Mouse (Mus musculus) forebrain, embryonic 15.5 days (tissue): ENCODE data around the gene Sephs2. TPM values are rescaled to one million over a fixed set of nuclear protein-coding genes. Genes with fewer than 3 reads are reported as not detected.
"Not testable (repeated sequence)": the region's sequence is repeated elsewhere in the genome, so short reads cannot be mapped to it uniquely, and the experiment has no call there.

ENCODE experiments used
- ATAC-seq: fragments of 200-750 bp; cut with Nextera tagmentation; replicated peaks from 2 replicates; pipeline ENCODE4 v1.8.0; 2017; ENCODE audit warnings: mild to moderate bottlenecking, moderate TSS enrichment, moderate library complexity
- H3K27ac ChIP-seq: fragments of 300-500 bp; sonication (generic); replicated peaks from 2 replicates; pipeline ENCODE4 v1.5.1; 2015; ENCODE audit warnings: mild to moderate bottlenecking, inconsistent platforms
- H3K27me3 ChIP-seq: fragments of 300-500 bp; sonication (generic); 2 replicates; pipeline ENCODE4 v1.6.1; 2015; ENCODE audit warnings: inconsistent platforms
- H3K36me3 ChIP-seq: fragments of 300-500 bp; sonication (generic); 2 replicates; pipeline ENCODE4 v1.6.1; 2015; ENCODE audit warnings: mild to moderate bottlenecking, inconsistent platforms
- H3K4me1 ChIP-seq: fragments of 300-500 bp; sonication (generic); 2 replicates; pipeline ENCODE4 v1.6.1; 2015; ENCODE audit warnings: inconsistent platforms
- H3K4me2 ChIP-seq: fragments of 300-500 bp; sonication (generic); replicated peaks from 2 replicates; pipeline ENCODE4 v1.6.1; 2015; ENCODE audit warnings: mild to moderate bottlenecking, inconsistent platforms
- H3K4me3 ChIP-seq: fragments of 300-500 bp; sonication (generic); 2 replicates; pipeline ENCODE4 v1.5.1; 2015; ENCODE audit warnings: mild to moderate bottlenecking, inconsistent platforms
- H3K9ac ChIP-seq: fragments of 300-500 bp; sonication (generic); replicated peaks from 2 replicates; pipeline ENCODE4 v1.6.1; 2015; ENCODE audit warnings: mild to moderate bottlenecking, inconsistent platforms
- H3K9me3 ChIP-seq: fragments of 300-500 bp; sonication (generic); 2 replicates; pipeline ENCODE4 v1.6.1; 2016; ENCODE audit warnings: inconsistent platforms
- WGBS: fragments of 180-500 bp; shearing (Covaris S2); methylation state at CpG from one replicate; pipeline ENCODE4 v1.1.7; 2015; ENCODE audit warnings: mixed read lengths; 5-methylcytosine and 5-hydroxymethylcytosine counted together
- polyA plus RNA-seq: library from polyadenylated mRNA; unstranded; fragments of >200 nt; fragmentation: Nextera tagmentation; extraction: Ambion mirVana; gene quantifications from 2 replicates; pipeline ENCODE4 v1.2.1, GENCODE M21; 2015

Gene Sephs2
- polyA plus RNA-seq, 1 experiment from 2014 or later = 49.5 TPM

GRCm38 (mm10) chr7:127262218-127262961 lies 11.5 kb downstream of the Sephs2 start:
- Histone ChIP-seq H3K36me3 (no peaks in the 10 kb centered on the region), H3K9me3 (no peaks in the 10 kb centered on the region), H3K4me1 (peaks cover 19% of the 10 kb centered on the region), H3K27me3 (no peaks in the 10 kb centered on the region), H3K4me2 (no peak overlapping the region), H3K4me3 (no peak overlapping the region), H3K9ac (no peak overlapping the region), H3K27ac (no peak overlapping the region)
- WGBS = 82% methylated on average over 10 of the region's 10 CpGs
- no peak for ATAC-seq

- Histone ChIP-seq H3K36me3 (peaks cover 4% of the 10 kb centered on the region; the same call in 1 of the 2 replicates), H3K9ac (peak within 1 kb of the TSS; percentile 64), H3K4me1 (peaks cover 19% of the 10 kb centered on the region), H3K4me2 (peak within 1 kb of the TSS; percentile 77), H3K9me3 (no peaks in the 10 kb centered on the region), H3K27ac (peak within 1 kb of the TSS; percentile 39), H3K27me3 (no peaks in the 10 kb centered on the region), H3K4me3 (peak within 1 kb of the TSS; percentile 70)
- ATAC-seq = peak; percentile 99
- under 1% methylated on average over 50 of the region's 50 CpGs for WGBS
Observed at GRCm38 (mm10) chr7:127260309-127261111, 13.3 kb downstream of the Sephs2 start, which contains the start of gene Dctpp1. Dctpp1 (minus strand) TSS chr7:127260709.

GRCm38 (mm10) chr7:127259186-127259905 lies 14.5 kb downstream of the Sephs2 start:
- Histone ChIP-seq H3K4me3 (peak overlapping the region; percentile 70), H3K36me3 (peaks cover 4% of the 10 kb centered on the region; the same call in 1 of the 2 replicates), H3K4me1 (peaks cover 27% of the 10 kb centered on the region), H3K27ac (no peak overlapping the region), H3K27me3 (no peaks in the 10 kb centered on the region), H3K9me3 (no peaks in the 10 kb centered on the region), H3K9ac (peak overlapping the region; percentile 64), H3K4me2 (peak overlapping the region; percentile 77)
- WGBS = 67% methylated on average over 8 of the region's 8 CpGs
- no peak for ATAC-seq

- no peak overlapping the region for H3K4me2 ChIP-seq
- H3K9ac ChIP-seq = no peak overlapping the region
- H3K4me1 ChIP-seq = peaks cover 34% of the 10 kb centered on the region
- no peaks in the 10 kb centered on the region for H3K9me3 ChIP-seq
- ATAC-seq = no peak
- peaks cover 4% of the 10 kb centered on the region; the same call in 1 of the 2 replicates for H3K36me3 ChIP-seq
- 89% methylated on average over 5 of the region's 5 CpGs for WGBS
- H3K27me3 ChIP-seq = no peaks in the 10 kb centered on the region
- no peak overlapping the region for H3K27ac ChIP-seq
- H3K4me3 ChIP-seq = no peak overlapping the region
Observed at GRCm38 (mm10) chr7:127256518-127256917, 17.3 kb downstream of the Sephs2 start.

DNA sequence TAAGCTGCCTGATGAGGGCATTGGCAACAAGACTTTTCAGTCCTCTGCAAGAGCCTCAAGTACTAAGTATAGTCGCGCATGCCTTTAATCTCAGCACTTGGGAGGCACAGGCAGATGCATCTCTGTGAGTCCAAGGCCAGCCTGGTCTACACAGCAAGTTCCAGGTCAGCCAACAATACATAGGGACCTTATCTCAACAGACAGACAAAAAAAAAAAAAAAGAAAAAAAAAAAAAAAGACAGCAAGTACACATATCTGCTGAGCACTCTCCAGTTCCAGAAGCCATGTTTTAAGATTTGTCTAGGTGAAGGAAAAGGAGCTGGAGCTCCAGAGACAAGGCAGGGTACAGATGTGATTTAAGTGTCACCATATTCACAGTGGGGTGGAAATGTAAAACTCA lies 17.9 kb downstream of the Sephs2 start:
- ATAC-seq = no peak
- no peaks in the 10 kb centered on the region for H3K9me3 ChIP-seq
- H3K27me3 ChIP-seq = no peaks in the 10 kb centered on the region
- WGBS = 96% methylated on average over 2 of the region's 2 CpGs
- no peak overlapping the region for H3K4me3 ChIP-seq
- H3K27ac ChIP-seq = no peak overlapping the region
- H3K4me2 ChIP-seq = no peak overlapping the region
- no peak overlapping the region for H3K9ac ChIP-seq
- peaks cover 4% of the 10 kb centered on the region; the same call in 1 of the 2 replicates for H3K36me3 ChIP-seq
- peaks cover 30% of the 10 kb centered on the region for H3K4me1 ChIP-seq

DNA sequence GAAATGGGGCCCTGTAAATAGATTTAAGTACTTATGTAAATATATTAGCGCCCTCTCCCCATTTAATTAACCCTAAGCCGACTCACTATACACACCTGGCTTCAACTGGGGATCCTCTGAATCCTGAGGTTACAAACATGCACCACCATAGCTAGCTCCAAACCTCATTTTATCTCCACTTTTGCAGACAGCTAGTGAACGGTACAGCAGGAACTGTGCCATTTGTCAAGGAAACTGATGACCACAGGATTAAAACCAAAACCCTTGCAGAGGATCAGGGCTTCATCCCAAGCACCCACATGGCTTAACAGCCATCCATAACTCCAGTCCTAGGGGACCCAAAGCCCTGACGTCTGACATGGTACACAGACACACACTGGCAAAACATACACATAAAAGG lies 18.8 kb downstream of the Sephs2 start:
- Histone ChIP-seq H3K9me3 (no peaks in the 10 kb centered on the region), H3K9ac (peak overlapping the region; percentile 71), H3K4me1 (peaks cover 27% of the 10 kb centered on the region), H3K4me2 (peak overlapping the region; percentile 84), H3K36me3 (peaks cover 4% of the 10 kb centered on the region; the same call in 1 of the 2 replicates), H3K4me3 (peak overlapping the region; percentile 60), H3K27ac (peak overlapping the region; percentile 91), H3K27me3 (no peaks in the 10 kb centered on the region)
- WGBS = 38% methylated on average over 4 of the region's 4 CpGs
- ATAC-seq = no peak

GRCm38 (mm10) chr7:127253821-127254769 lies 19.8 kb downstream of the Sephs2 start:
- peak; percentile 94 for ATAC-seq

GRCm38 (mm10) chr7:127253341-127253740 lies 20.5 kb downstream of the Sephs2 start:
- Histone ChIP-seq H3K9me3 (no peaks in the 10 kb centered on the region), H3K27ac (peak overlapping the region; percentile 91), H3K27me3 (no peaks in the 10 kb centered on the region), H3K9ac (peak overlapping the region; percentile 68), H3K4me1 (peaks cover 15% of the 10 kb centered on the region), H3K36me3 (peaks cover 8% of the 10 kb centered on the region), H3K4me3 (peak overlapping the region; percentile 60), H3K4me2 (peak overlapping the region; percentile 84)
- no peak for ATAC-seq
- WGBS = 80% methylated on average over 6 of the region's 6 CpGs

More at GRCm38 (mm10) chr7:127253821-127254769, 19.8 kb downstream of the Sephs2 start:
- WGBS = under 1% methylated on average over 135 of the region's 136 CpGs
- Histone ChIP-seq H3K4me2 (peak overlapping the region; percentile 84), H3K4me1 (peaks cover 18% of the 10 kb centered on the region), H3K27ac (peak overlapping the region; percentile 91), H3K9ac (peak overlapping the region; percentile 71), H3K27me3 (no peaks in the 10 kb centered on the region), H3K4me3 (peak overlapping the region; percentile 60), H3K36me3 (peaks cover 8% of the 10 kb centered on the region), H3K9me3 (no peaks in the 10 kb centered on the region)

- Histone ChIP-seq H3K27me3 (no peaks in the 10 kb centered on the region), H3K27ac (no peak overlapping the region), H3K36me3 (peaks cover 8% of the 10 kb centered on the region), H3K4me2 (no peak overlapping the region), H3K4me1 (peaks cover 15% of the 10 kb centered on the region), H3K9ac (no peak overlapping the region), H3K9me3 (no peaks in the 10 kb centered on the region), H3K4me3 (no peak overlapping the region)
- ATAC-seq = no peak
- WGBS = 86% methylated on average over 2 of the region's 2 CpGs
Observed at GRCm38 (mm10) chr7:127252414-127252813, 21.4 kb downstream of the Sephs2 start.

GRCm38 (mm10) chr7:127250511-127250910 lies 23.3 kb downstream of the Sephs2 start:
- H3K36me3 ChIP-seq, H3K9me3 ChIP-seq, H3K27ac ChIP-seq, H3K4me2 ChIP-seq, H3K27me3 ChIP-seq, ATAC-seq, H3K4me3 ChIP-seq, H3K9ac ChIP-seq: not testable (repeated sequence)
- H3K4me1 ChIP-seq = peaks cover 30% of the 10 kb centered on the region
- 90% methylated on average over 8 of the region's 8 CpGs for WGBS
